Mouse (Mus musculus) forebrain, embryonic 11.5 days (tissue): ENCODE results near the gene Pacsin2. TPM values are rescaled to one million over a fixed set of nuclear protein-coding genes. Genes with fewer than 3 reads are reported as not detected.

Experiments
- ATAC-seq: fragments of 200-750 bp; cut with Nextera tagmentation; replicated peaks from 2 replicates; pipeline ENCODE4 v1.8.0; 2017; ENCODE audit warnings: moderate TSS enrichment; ENCODE audit not compliant: low FRiP score
- DNase-seq: peaks from one replicate; pipeline ENCODE4 v3.0.0-alpha.2; 2017; ENCODE audit warnings: low spot score
- H3K27ac ChIP-seq: fragments of 300-500 bp; sonication (generic); 2 replicates; pipeline ENCODE4 v1.5.1; 2014; ENCODE audit warnings: low read depth, low read length
- H3K27me3 ChIP-seq: fragments of 300-500 bp; sonication (generic); 2 replicates; pipeline ENCODE4 v1.6.1; 2014; ENCODE audit warnings: mild to moderate bottlenecking, low read length, mixed read lengths; ENCODE audit not compliant: control insufficient read depth, insufficient read depth
- H3K36me3 ChIP-seq: fragments of 300-500 bp; sonication (generic); 2 replicates; pipeline ENCODE4 v1.6.1; 2014; ENCODE audit warnings: mild to moderate bottlenecking, low read length, moderate library complexity, mixed read lengths; ENCODE audit not compliant: control insufficient read depth, insufficient read depth
- H3K4me1 ChIP-seq: fragments of 300-500 bp; sonication (generic); replicated peaks from 2 replicates; pipeline ENCODE4 v1.6.1; 2014; ENCODE audit warnings: low read length, mixed read lengths; ENCODE audit not compliant: control insufficient read depth, insufficient read depth
- H3K4me2 ChIP-seq: fragments of 300-500 bp; sonication (generic); 2 replicates; pipeline ENCODE4 v1.6.1; 2014; ENCODE audit warnings: low read depth, mild to moderate bottlenecking, low read length, moderate library complexity, mixed read lengths; ENCODE audit not compliant: severe bottlenecking
- H3K4me3 ChIP-seq: fragments of 300-500 bp; sonication (generic); 2 replicates; pipeline ENCODE4 v1.5.1; 2014; ENCODE audit warnings: low read depth, low read length
- H3K9ac ChIP-seq: fragments of 300-500 bp; sonication (generic); 2 replicates; pipeline ENCODE4 v1.6.1; 2014; ENCODE audit warnings: low read length
- H3K9me3 ChIP-seq: fragments of 300-500 bp; sonication (generic); 2 replicates; pipeline ENCODE4 v1.6.1; 2016; ENCODE audit warnings: low read length, mixed read lengths; ENCODE audit not compliant: control insufficient read depth
- WGBS: fragments of 180-500 bp; shearing (Covaris S2); extraction: QIAGEN DNeasy Blood & Tissue Kit; methylation state at CpG from one replicate; pipeline ENCODE4 v1.1.7; 2014; 5-methylcytosine and 5-hydroxymethylcytosine counted together
- polyA plus RNA-seq: library from polyadenylated mRNA; unstranded; fragments of >200 nt; fragmentation: Nextera tagmentation; extraction: Ambion mirVana; gene quantifications from 2 replicates; pipeline ENCODE4 v1.2.1, GENCODE M21; 2014

The Pacsin2 gene
- polyA plus RNA-seq, 1 experiment from 2014 or later: 50.5 TPM

- no peaks in the 10 kb centered on the region for H3K4me1 ChIP-seq
- H3K9ac ChIP-seq: no peak overlapping the region
- H3K27ac ChIP-seq: no peak overlapping the region
- no peaks in the 10 kb centered on the region for H3K9me3 ChIP-seq
- no peaks in the 10 kb centered on the region for H3K27me3 ChIP-seq
- no peak for ATAC-seq
- no peak overlapping the region for H3K4me3 ChIP-seq
- DNase-seq: no peak
- H3K36me3 ChIP-seq: no peaks in the 10 kb centered on the region
- H3K4me2 ChIP-seq: no peak overlapping the region
- WGBS: 95% methylated on average over 6 of the region's 6 CpGs
Observed at GRCm38 (mm10) chr15:83417916-83418315, 46.5 kb downstream of the Pacsin2 start.

- Histone ChIP-seq H3K36me3 (no peaks in the 10 kb centered on the region), H3K27me3 (no peaks in the 10 kb centered on the region), H3K27ac (no peak overlapping the region), H3K4me2 (no peak overlapping the region), H3K4me3 (no peak overlapping the region), H3K4me1 (no peaks in the 10 kb centered on the region), H3K9me3 (no peaks in the 10 kb centered on the region), H3K9ac (no peak overlapping the region)
- DNase-seq: no peak
- ATAC-seq: no peak
- 78% methylated on average over 7 of the region's 7 CpGs for WGBS
Observed at GRCm38 (mm10) chr15:83417407-83417806, 47.0 kb downstream of the Pacsin2 start.

GRCm38 (mm10) chr15:83415391-83415790 is 49.0 kb downstream of the Pacsin2 start:
- Histone ChIP-seq H3K9me3 (no peaks in the 10 kb centered on the region), H3K36me3 (no peaks in the 10 kb centered on the region), H3K27me3 (no peaks in the 10 kb centered on the region), H3K27ac (no peak overlapping the region), H3K4me2 (no peak overlapping the region), H3K4me3 (no peak overlapping the region), H3K4me1 (no peaks in the 10 kb centered on the region), H3K9ac (no peak overlapping the region)
- no peak for ATAC-seq
- no peak for DNase-seq
- 85% methylated on average over 6 of the region's 6 CpGs for WGBS

- H3K27ac ChIP-seq: no peak overlapping the region
- H3K4me2 ChIP-seq: no peak overlapping the region
- no peak for DNase-seq
- 86% methylated on average over 4 of the region's 4 CpGs for WGBS
- H3K27me3 ChIP-seq: no peaks in the 10 kb centered on the region
- H3K4me3 ChIP-seq: no peak overlapping the region
- no peaks in the 10 kb centered on the region for H3K4me1 ChIP-seq
- no peaks in the 10 kb centered on the region for H3K9me3 ChIP-seq
- H3K9ac ChIP-seq: no peak overlapping the region
- ATAC-seq: no peak
- H3K36me3 ChIP-seq: no peaks in the 10 kb centered on the region
Observed at GRCm38 (mm10) chr15:83411616-83412015, 52.8 kb downstream of the Pacsin2 start.

- no peak overlapping the region for H3K4me2 ChIP-seq
- 90% methylated on average over 4 of the region's 4 CpGs for WGBS
- no peak for ATAC-seq
Observed at GRCm38 (mm10) chr15:83410735-83411134, 53.7 kb downstream of the Pacsin2 start.

GRCm38 (mm10) chr15:83410270-83410669 is 54.1 kb downstream of the Pacsin2 start:
- no peaks in the 10 kb centered on the region for H3K27me3 ChIP-seq
- H3K36me3 ChIP-seq: no peaks in the 10 kb centered on the region
- H3K9ac ChIP-seq: no peak overlapping the region
- DNase-seq (no peak), ATAC-seq (no peak)
- 85% methylated on average over 6 of the region's 6 CpGs for WGBS
- no peaks in the 10 kb centered on the region for H3K9me3 ChIP-seq
- H3K4me1 ChIP-seq: no peaks in the 10 kb centered on the region
- H3K4me3 ChIP-seq: no peak overlapping the region
- no peak overlapping the region for H3K27ac ChIP-seq
- H3K4me2 ChIP-seq: no peak overlapping the region

More at GRCm38 (mm10) chr15:83410735-83411134, 53.7 kb downstream of the Pacsin2 start:
- H3K9ac ChIP-seq: no peak overlapping the region
- H3K9me3 ChIP-seq: no peaks in the 10 kb centered on the region
- H3K27me3 ChIP-seq: no peaks in the 10 kb centered on the region
- H3K36me3 ChIP-seq: no peaks in the 10 kb centered on the region
- no peaks in the 10 kb centered on the region for H3K4me1 ChIP-seq
- H3K27ac ChIP-seq: no peak overlapping the region
- DNase-seq: no peak
- H3K4me3 ChIP-seq: no peak overlapping the region

- no peaks in the 10 kb centered on the region for H3K36me3 ChIP-seq
- no peaks in the 10 kb centered on the region for H3K4me1 ChIP-seq
- DNase-seq: no peak
- H3K27me3 ChIP-seq: no peaks in the 10 kb centered on the region
- 60% methylated on average over 8 of the region's 8 CpGs for WGBS
- no peak for ATAC-seq
- no peak overlapping the region for H3K9ac ChIP-seq
- no peak overlapping the region for H3K4me3 ChIP-seq
- no peak overlapping the region for H3K27ac ChIP-seq
- H3K4me2 ChIP-seq: no peak overlapping the region
- H3K9me3 ChIP-seq: no peaks in the 10 kb centered on the region
Observed at GRCm38 (mm10) chr15:83408692-83409442, 55.5 kb downstream of the Pacsin2 start.

- WGBS: 86% methylated on average over 5 of the region's 5 CpGs
- H3K27ac ChIP-seq: no peak overlapping the region
Observed at GRCm38 (mm10) chr15:83408216-83408615, 56.2 kb downstream of the Pacsin2 start.

GRCm38 (mm10) chr15:83407502-83407901 is 56.9 kb downstream of the Pacsin2 start:
- no peak for ATAC-seq

More at GRCm38 (mm10) chr15:83408216-83408615, 56.2 kb downstream of the Pacsin2 start:
- Histone ChIP-seq H3K9ac (no peak overlapping the region), H3K9me3 (no peaks in the 10 kb centered on the region), H3K36me3 (no peaks in the 10 kb centered on the region), H3K4me3 (no peak overlapping the region), H3K27me3 (no peaks in the 10 kb centered on the region), H3K4me2 (no peak overlapping the region), H3K4me1 (no peaks in the 10 kb centered on the region)
- no peak for DNase-seq
- ATAC-seq: no peak

More at GRCm38 (mm10) chr15:83407502-83407901, 56.9 kb downstream of the Pacsin2 start:
- H3K9ac ChIP-seq: no peak overlapping the region
- no peaks in the 10 kb centered on the region for H3K36me3 ChIP-seq
- DNase-seq: no peak
- H3K4me2 ChIP-seq: no peak overlapping the region
- H3K27me3 ChIP-seq: no peaks in the 10 kb centered on the region
- H3K4me1 ChIP-seq: no peaks in the 10 kb centered on the region
- H3K27ac ChIP-seq: no peak overlapping the region
- H3K4me3 ChIP-seq: no peak overlapping the region
- H3K9me3 ChIP-seq: no peaks in the 10 kb centered on the region
- WGBS: 86% methylated on average over 5 of the region's 5 CpGs
